8 mouse cellular contexts compared by ENCODE assay signal in the genomic region with DNA sequence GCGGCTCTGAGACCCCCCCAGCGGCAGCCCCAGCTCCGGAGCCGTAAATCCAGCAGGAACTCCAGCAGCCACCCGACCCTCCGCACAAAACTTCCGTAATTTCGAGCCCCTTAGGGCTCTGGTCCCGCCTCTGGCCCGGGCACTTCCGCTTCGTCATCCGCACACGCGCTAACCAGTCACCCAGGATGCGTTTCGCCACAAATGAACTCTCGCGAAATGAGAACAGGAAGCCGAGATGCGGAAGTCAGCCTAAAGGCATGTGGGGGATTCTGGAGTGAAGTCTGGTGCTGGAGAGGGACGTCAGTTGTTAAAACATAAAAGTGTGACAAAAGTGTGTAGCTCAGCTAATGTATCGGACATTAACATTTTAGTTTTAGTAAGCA. TPM values are rescaled to one million over a fixed set of nuclear protein-coding genes. Genes with fewer than 3 reads are reported as not detected.
DNase-seq lines count a peak whose midpoint lies in the region; ATAC-seq and TF ChIP-seq lines count a peak whose summit lies in the region.

A gene (minus strand): TSS at position 187 of the 383 bp plus-strand sequence.

- peak; percentile 96 for ATAC-seq in Patski
- ATAC-seq in hindbrain, embryonic 13.5 days (ENCODE audit: low FRiP score) = peak; percentile 100

- H3K9ac ChIP-seq in hindbrain, embryonic 13.5 days = peak within 1 kb of the TSS; percentile 96

- H3K4me2 ChIP-seq in hindbrain, embryonic 13.5 days = peak within 1 kb of the TSS; percentile 82

- in situ Hi-C loops in Patski (cut with MboI; ENCODE audit: low pct_unique_long_range_greater_than_20kb) = no loop called here

- CTCF ChIA-PET in Patski (lab: Charles Lee) = no interaction called here

- POLR2A ChIA-PET in Patski (lab: Charles Lee) = no interaction called here

- no peak for TF ChIP-seq CTCF in Patski (IDR thresholded peaks at IDR 0.05)

- DNase-seq in Patski (ENCODE audit: low read depth, low spot score) = peak; percentile 78
- DNase-seq in cerebellum, postnatal 14 days = peak; percentile 88 to 93
- DNase-seq in frontal cortex, postnatal 14 days (ENCODE audit: low spot score in 2 of 2) = peak; percentile 87 to 88
- peak; percentile 79 to 82 for DNase-seq in layer of hippocampus, postnatal 25 days (ENCODE audit: extremely low spot score in 1 of 2, low spot score in 1 of 2)
- peak; percentile 97 for DNase-seq in lung, postnatal 25 days (ENCODE audit: low spot score)
- DNase-seq in retina, embryonic 14.5 days (ENCODE audit: low spot score) = peak; percentile 97
- peak; percentile 91 for DNase-seq in thymus, postnatal 4 days

- H3K9me3 ChIP-seq in hindbrain, embryonic 13.5 days = no peaks in the 10 kb centered on the region

- H3K4me1 ChIP-seq in hindbrain, embryonic 13.5 days (replicated peaks) = peaks cover 29% of the 10 kb centered on the region

- WGBS in hindbrain, embryonic 13.5 days = under 1% methylated on average over 23 of the region's 23 CpGs

- peak within 1 kb of the TSS; percentile 93 for H3K27ac ChIP-seq in hindbrain, embryonic 13.5 days

- no peaks in the 10 kb centered on the region for H3K36me3 ChIP-seq in hindbrain, embryonic 13.5 days

- H3K4me3 ChIP-seq in hindbrain, embryonic 13.5 days = peak within 1 kb of the TSS; percentile 95

- H3K27me3 ChIP-seq in Patski = no peaks in the 10 kb centered on the region
- no peaks in the 10 kb centered on the region for H3K27me3 ChIP-seq in hindbrain, embryonic 13.5 days

RNA-seq across cellular contexts. Expression of the gene that starts here (rescaled TPM):
- polyA plus RNA-seq in Patski (2021) = 92.3 TPM
- polyA plus RNA-seq in hindbrain, embryonic 13.5 days (2015; fragmentation: Nextera tagmentation; extraction: Ambion mirVana) = 39.2 and 40.6 TPM in 2 replicates
- total RNA-seq in layer of hippocampus, postnatal 25 days (2021) = 10 to 100 TPM; 47.9 to 54.1 TPM

Comparison
In these comparisons a context has a peak if more than half of its experiments do, and no peak if none do; other contexts are left out.
1. Peak in every context shown above with its lines: DNase-seq, ATAC-seq, H3K4me3 ChIP-seq and H3K27ac ChIP-seq.